Mouse (Mus musculus) embryonic stem cell, embryonic (primary cell): ENCODE measurements at regions not wholly inside any gene's neighbourhood (a gene's known extent, or its start where the extent isn't known, plus 50 kb on each side); places are given as distances from the start of the nearest gene placed in this dataset.

Source experiments
- CTCF ChIA-PET, 4 experiments: fragments of 300-600 bp in 2 of 4; fragments of 350-600 bp in 2 of 4; sonication (Branson Sonifier 250); formaldehyde crosslinking; loops; one replicate each; lab custom pipeline; 2022; ENCODE audit warnings: inconsistent platforms in 2 of 4; lab: Charles Lee
- POLR2A ChIA-PET, 4 experiments: fragments of 300-600 bp in 2 of 4; fragments of 350-600 bp in 2 of 4; sonication (Branson Sonifier 250); formaldehyde crosslinking; loops; one replicate each; lab custom pipeline; 2022; ENCODE audit warnings: antibody characterized with exemption in 4 of 4, inconsistent platforms in 1 of 4; lab: Charles Lee

DNA sequence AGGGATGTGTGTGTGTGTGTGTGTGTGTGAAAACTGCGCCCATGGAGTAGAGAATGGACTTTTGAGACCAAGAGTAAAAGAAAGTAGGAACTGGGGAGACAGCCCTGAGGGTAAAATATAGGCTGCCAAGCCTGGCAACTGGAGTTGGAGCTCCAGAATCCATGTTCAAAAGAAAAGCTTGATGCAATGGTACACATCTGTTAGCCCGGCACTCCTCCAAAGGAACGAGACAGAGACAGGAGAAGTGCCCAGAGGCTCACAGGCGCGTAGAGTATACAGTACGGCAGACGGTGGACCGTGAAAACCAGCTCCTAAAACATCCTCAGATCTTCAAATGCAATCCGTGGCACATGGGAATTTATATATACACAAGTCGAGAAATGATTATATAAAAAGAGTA lies 116.4 kb downstream of the Zfp281 start:
- ChIA-PET CTCF (interaction anchor here (0.6 to 2.4 kb wide), 13 partner anchors 8 to 184 kb away, joined by 3 to 19 read pairs (median 4); no protein-coding TSS in a partner anchor), POLR2A (interaction anchor here (0.6 to 2.5 kb wide), 10 partner anchors 11 to 187 kb away, joined by 3 to 19 read pairs (median 3); partner anchors contain the start of gene Zfp281 (in 1 of the 4))

GRCm38 (mm10) chr1:136749188-136749587 lies 124.5 kb downstream of the Zfp281 start:
- ChIA-PET CTCF (interaction anchor here (0.5 to 3.1 kb wide), 76 partner anchors 8 to 469 kb away, joined by 3 to 35 read pairs (median 4); no protein-coding TSS in a partner anchor), POLR2A (interaction anchor here in 3 of 4 experiments (0.8 to 1.8 kb wide), 10 partner anchors 10 to 206 kb away, joined by 3 to 10 read pairs (median 4); no protein-coding TSS in a partner anchor)

- ChIA-PET POLR2A (interaction anchor here in 2 of 4 experiments (0.9 to 1.8 kb wide), 4 partner anchors 81 to 171 kb away, joined by 3 to 6 read pairs (median 4); no protein-coding TSS in a partner anchor), CTCF (interaction anchor here in 1 of 4 experiments (0.6 kb wide), 2 partner anchors 473 to 752 kb away, joined by 3 to 4 read pairs; no protein-coding TSS in a partner anchor)
These were observed 126.9 kb downstream of the Zfp281 start for GRCm38 (mm10) chr1:136751464-136752191.

DNA sequence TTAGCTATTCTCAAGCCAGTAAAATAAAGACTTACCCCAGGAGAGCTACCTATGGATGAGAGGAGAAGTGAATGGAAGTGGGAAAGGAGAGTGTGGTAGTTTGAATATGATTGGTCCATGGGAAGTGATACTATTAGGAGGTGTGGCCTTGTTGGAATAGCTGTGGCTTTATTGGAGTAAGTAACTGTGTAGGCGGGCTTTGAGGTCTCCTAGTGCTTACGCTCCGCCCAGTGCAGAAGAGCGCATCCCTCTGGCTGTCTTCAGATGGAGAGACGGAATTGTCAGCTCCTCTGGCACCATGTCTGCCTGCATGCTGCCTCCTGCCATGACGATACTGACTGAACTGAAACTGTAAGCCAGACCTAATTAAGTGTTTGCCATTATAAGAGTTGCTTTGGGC lies 129.6 kb downstream of the Zfp281 start:
- POLR2A ChIA-PET, result interaction anchor here in 3 of 4 experiments (0.6 to 1.1 kb wide), 9 partner anchors 9 to 450 kb away, joined by 3 to 6 read pairs (median 3); no protein-coding TSS in a partner anchor

DNA sequence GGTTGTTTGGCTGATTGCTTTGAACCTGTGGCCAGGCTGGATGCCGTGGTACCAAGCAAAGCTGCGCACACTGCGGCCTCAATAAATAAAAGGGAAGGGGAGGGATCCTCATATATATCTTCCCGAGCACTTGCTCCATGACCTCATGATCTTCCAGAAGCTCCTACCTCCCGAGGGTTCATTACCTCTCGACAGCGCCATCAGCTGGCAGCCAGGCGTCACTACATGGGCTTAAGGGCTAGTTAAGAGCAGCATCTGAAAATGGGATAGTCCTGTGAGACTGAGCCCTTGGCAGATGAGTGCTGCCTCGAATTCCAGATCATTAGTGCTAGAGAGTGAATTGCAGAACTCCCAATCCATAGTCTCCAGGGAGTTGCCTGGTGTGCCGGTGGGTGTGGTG lies 134.0 kb downstream of the Zfp281 start:
- CTCF ChIA-PET, result interaction anchor here (0.5 to 3.0 kb wide), 52 partner anchors 9 to 1803 kb away, joined by 3 to 35 read pairs (median 4); partner anchors contain the start of gene Ppp1r12b (in 1 of the 4)
- POLR2A ChIA-PET, result interaction anchor here in 3 of 4 experiments (0.6 to 1.8 kb wide), 16 partner anchors 10 to 201 kb away, joined by 3 to 11 read pairs (median 3); no protein-coding TSS in a partner anchor

More for the DNA sequence above, 129.6 kb downstream of the Zfp281 start:
- CTCF ChIA-PET, result interaction anchor here in 3 of 4 experiments (0.6 to 1.1 kb wide), 4 partner anchors 11 to 229 kb away, joined by 3 to 4 read pairs (median 3); no protein-coding TSS in a partner anchor

- ChIA-PET CTCF (interaction anchor here (0.5 to 3.0 kb wide), 40 partner anchors 10 to 1803 kb away, joined by 3 to 35 read pairs (median 4); partner anchors contain the start of gene Ppp1r12b (in 1 of the 4)), POLR2A (interaction anchor here in 3 of 4 experiments (0.6 to 1.8 kb wide), 11 partner anchors 10 to 201 kb away, joined by 3 to 10 read pairs (median 3); partner anchors contain the start of gene Zfp281 (in 1 of the 3))
These were observed 134.5 kb downstream of the Zfp281 start for GRCm38 (mm10) chr1:136759164-136759563.

GRCm38 (mm10) chr1:136761467-136761866 lies 136.8 kb downstream of the Zfp281 start:
- POLR2A ChIA-PET, result interaction anchor here in 1 of 4 experiments (1.0 to 1.2 kb wide), 3 partner anchors 13 to 561 kb away, joined by 3 to 4 read pairs (median 3); no protein-coding TSS in a partner anchor
- CTCF ChIA-PET, result interaction anchor here (0.8 to 1.3 kb wide), 5 partner anchors 12 to 28 kb away, joined by 3 to 10 read pairs (median 3); no protein-coding TSS in a partner anchor

- POLR2A ChIA-PET, result interaction anchor here in 1 of 4 experiments (0.8 kb wide), 1 partner anchor 8 kb away, joined by 3 read pairs; no protein-coding TSS in a partner anchor
- CTCF ChIA-PET, result interaction anchor here in 1 of 4 experiments (0.7 kb wide), 1 partner anchor 390 kb away, joined by 3 read pairs; no protein-coding TSS in a partner anchor
These were observed 144.3 kb downstream of the Zfp281 start for GRCm38 (mm10) chr1:136768969-136769401.

DNA sequence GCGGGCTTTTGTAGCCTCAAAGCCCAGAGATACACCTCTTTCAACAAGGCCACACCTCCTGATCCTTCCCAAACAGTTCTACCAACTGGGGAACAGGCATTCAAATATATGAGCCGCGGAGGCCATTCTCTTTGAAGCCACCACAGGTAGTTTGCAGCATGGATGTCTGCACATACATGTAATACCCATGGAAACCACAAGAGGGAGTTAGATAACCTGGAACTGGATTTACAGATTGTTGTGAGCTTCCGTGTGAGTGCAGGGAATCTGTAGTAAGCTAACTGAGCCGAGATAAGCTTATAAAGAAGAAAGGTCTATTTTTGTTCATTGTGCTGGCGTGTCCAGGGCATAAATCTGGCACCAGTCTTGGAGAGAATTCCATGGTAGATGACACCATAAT lies 149.0 kb downstream of the Zfp281 start:
- POLR2A ChIA-PET, result interaction anchor here in 1 of 4 experiments (0.5 to 1.8 kb wide), 3 partner anchors 10 to 35 kb away, joined by 3 to 4 read pairs (median 4); no protein-coding TSS in a partner anchor

GRCm38 (mm10) chr1:136776211-136776610 lies 151.5 kb downstream of the Zfp281 start:
- POLR2A ChIA-PET, result no interaction called here
- CTCF ChIA-PET, result no interaction called here

More for the DNA sequence above, 149.0 kb downstream of the Zfp281 start:
- CTCF ChIA-PET, result interaction anchor here (0.5 to 2.0 kb wide), 25 partner anchors 10 to 1127 kb away, joined by 3 to 17 read pairs (median 3); no protein-coding TSS in a partner anchor

DNA sequence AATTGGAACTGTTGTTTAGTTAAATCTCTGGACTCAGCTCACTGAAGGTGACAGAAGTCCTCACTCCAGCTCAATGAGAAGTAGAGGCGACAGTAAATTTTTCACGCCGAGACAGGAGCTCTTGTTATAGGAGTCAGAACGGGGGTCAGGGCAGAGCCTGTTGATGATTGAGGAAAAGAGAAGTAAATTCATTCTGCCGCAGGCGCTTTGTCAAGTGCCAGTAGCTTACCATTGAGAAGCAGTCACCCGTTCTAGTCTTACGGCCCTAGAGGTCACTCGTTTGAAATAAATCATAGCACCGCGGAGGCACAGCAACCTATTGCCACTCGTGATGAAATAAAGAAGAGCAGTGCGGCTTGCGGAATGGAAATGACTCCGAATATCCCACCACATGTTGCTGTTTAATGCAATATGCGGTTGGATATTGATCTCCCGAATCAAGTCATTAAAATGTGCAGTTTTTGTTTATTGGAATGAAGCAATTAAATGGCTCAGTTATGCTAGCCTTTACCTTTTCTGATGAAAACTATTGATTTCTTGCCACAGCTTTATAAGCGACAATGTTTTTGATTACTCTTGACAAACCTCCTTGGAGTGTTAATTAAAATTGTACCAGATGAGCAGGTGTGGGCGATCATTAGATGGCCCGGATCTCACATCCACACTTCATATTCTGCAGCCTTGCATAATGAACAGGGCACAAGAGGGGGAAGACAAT lies 152.7 kb downstream of the Zfp281 start:
- POLR2A ChIA-PET, result interaction anchor here in 3 of 4 experiments (0.5 to 1.0 kb wide), 4 partner anchors 9 to 380 kb away, joined by 3 to 6 read pairs (median 3); no protein-coding TSS in a partner anchor
- CTCF ChIA-PET, result interaction anchor here in 2 of 4 experiments (0.6 to 1.2 kb wide), 2 partner anchors 19 to 348 kb away, joined by 3 to 4 read pairs; no protein-coding TSS in a partner anchor

DNA sequence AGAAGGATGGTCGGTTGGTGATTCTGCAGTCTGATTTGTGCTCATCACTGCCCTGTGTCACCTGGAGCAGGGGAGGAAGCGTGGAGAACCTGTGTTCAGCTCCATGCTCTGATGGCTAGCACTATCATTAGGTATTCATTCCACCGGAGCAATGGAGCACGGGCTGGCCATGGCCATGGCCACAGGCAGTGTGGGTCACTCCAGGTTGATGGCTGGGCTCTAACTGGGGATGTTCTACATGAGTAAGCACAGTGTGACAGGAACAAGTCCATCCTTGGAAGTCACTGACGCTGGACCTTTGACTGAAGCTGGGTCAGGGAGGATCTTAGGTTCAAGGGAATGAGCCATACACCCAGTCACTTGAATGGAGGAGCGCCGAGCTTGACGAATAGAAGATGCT lies 154.7 kb downstream of the Zfp281 start:
- CTCF ChIA-PET, result interaction anchor here in 1 of 4 experiments (0.6 kb wide), 1 partner anchor 23 kb away, joined by 3 read pairs; no protein-coding TSS in a partner anchor
- POLR2A ChIA-PET, result interaction anchor here in 1 of 4 experiments (0.8 kb wide), 1 partner anchor 453 kb away, joined by 3 read pairs; no protein-coding TSS in a partner anchor

- CTCF ChIA-PET, result interaction anchor here in 1 of 4 experiments (0.5 kb wide), 1 partner anchor 11 kb away, joined by 3 read pairs; no protein-coding TSS in a partner anchor
- POLR2A ChIA-PET, result interaction anchor here in 1 of 4 experiments (0.5 kb wide), 1 partner anchor 170 kb away, joined by 3 read pairs; no protein-coding TSS in a partner anchor
These were observed 156.9 kb downstream of the Zfp281 start for GRCm38 (mm10) chr1:136781561-136782025.

DNA sequence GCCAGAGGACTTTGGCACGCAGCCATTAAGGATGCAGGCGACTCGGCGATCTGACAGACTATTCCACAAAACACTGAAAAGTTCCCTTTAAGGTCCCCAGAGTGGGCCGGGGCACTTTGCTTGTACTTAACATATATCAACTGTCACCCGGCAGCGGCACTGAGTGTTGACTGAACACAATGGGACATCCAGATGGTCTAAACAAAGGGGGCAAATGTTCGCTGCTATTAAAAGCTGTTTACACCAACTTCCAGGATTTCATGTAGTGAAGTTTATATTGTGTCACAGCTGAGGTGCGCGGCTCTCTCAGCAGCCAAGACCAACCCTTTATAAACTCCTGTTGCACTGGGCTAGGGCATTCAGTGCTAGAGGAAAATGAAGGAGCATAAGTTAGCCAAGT lies 157.6 kb downstream of the Zfp281 start:
- ChIA-PET POLR2A (interaction anchor here in 1 of 4 experiments (0.6 kb wide), 1 partner anchor 299 kb away, joined by 3 read pairs; no protein-coding TSS in a partner anchor), CTCF (interaction anchor here in 1 of 4 experiments (0.5 kb wide), 1 partner anchor 10 kb away, joined by 3 read pairs; no protein-coding TSS in a partner anchor)

DNA sequence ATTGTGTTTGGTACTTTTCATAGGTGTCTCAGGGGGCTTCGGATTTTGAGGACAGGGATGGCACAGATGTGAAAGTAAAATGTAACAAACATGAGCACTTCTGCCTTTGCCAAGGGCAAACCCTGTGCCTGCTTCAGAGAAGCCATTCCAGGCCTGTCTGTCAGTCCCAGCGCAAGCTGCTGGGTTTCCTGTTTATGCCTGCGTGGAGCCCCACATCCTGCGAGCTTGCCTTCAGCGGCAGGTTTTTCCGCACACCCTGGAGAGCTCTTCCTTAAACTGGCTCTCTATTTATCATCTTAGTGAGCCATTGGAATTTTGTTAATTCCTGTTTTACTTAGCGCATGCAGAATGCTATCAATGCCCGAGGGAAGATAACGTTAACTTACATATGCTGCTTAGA lies 159.5 kb downstream of the Zfp281 start:
- CTCF ChIA-PET, result interaction anchor here in 2 of 4 experiments (1.3 to 2.0 kb wide), 2 partner anchors 10 to 26 kb away, joined by 3 to 4 read pairs; no protein-coding TSS in a partner anchor

GRCm38 (mm10) chr1:136788979-136789513 lies 164.3 kb downstream of the Zfp281 start:
- ChIA-PET POLR2A (interaction anchor here in 2 of 4 experiments (0.6 to 3.0 kb wide), 4 partner anchors 11 to 434 kb away, joined by 3 to 12 read pairs (median 6); no protein-coding TSS in a partner anchor), CTCF (interaction anchor here in 3 of 4 experiments (0.6 to 2.0 kb wide), 8 partner anchors 15 to 329 kb away, joined by 3 to 7 read pairs (median 4); no protein-coding TSS in a partner anchor)

More for the DNA sequence above, 159.5 kb downstream of the Zfp281 start:
- POLR2A ChIA-PET, result interaction anchor here in 1 of 4 experiments (1.4 kb wide), 1 partner anchor 10 kb away, joined by 4 read pairs; no protein-coding TSS in a partner anchor
